In the genomic region with DNA sequence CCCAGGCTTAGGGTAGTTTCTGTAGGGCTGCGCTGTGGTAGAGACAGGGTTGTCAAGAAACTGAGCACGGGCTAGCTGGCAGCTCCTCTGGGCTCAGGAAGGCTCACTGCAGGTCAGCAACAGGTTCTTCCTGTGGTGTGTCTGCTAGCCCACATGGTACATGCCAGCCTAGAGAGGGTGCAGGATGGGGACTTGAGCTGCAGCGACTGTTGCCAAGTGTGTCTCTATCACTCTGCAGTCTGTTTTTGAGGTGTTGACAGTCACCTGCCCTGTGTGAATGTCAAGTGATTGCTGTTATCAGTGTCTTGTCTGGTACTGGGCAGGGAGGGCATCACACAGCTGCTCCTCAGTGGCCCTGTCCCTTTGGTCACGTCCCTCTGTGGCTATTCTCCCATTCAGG, we compare ENCODE assay signal across 29 mouse cellular contexts. TPM values are rescaled to one million over a fixed set of nuclear protein-coding genes. Genes with fewer than 3 reads are reported as not detected.
DNase-seq lines count a peak whose midpoint lies in the region; ATAC-seq and TF ChIP-seq lines count a peak whose summit lies in the region.
"Had no signal": no experiment of that assay in that cellular context is flagged by ENCODE, and none has a peak within 500 bp of the region (broad histone marks: within the 10 kb centered on the region; RNA-seq: fewer than 3 reads in every experiment).

No protein-coding gene starts in this region.

- no peak for ATAC-seq in hindbrain, embryonic 13.5 days (ENCODE audit: low FRiP score)
- ATAC-seq: forebrain, postnatal 0 days; hindbrain, embryonic 16.5 days; intestine, embryonic 16.5 days; lung, postnatal 0 days; Patski had no signal

- peaks cover 52% of the 10 kb centered on the region for H3K4me1 ChIP-seq in hindbrain, embryonic 10.5 days (replicated peaks)
- peaks cover 54% of the 10 kb centered on the region for H3K4me1 ChIP-seq in hindbrain, embryonic 13.5 days (replicated peaks)
- peaks cover 15% of the 10 kb centered on the region; the same call in 1 of the 2 replicates for H3K4me1 ChIP-seq in spleen, adult 2 months (ENCODE audit: control insufficient read depth, insufficient read depth, insufficient read length)

- TF ChIP-seq POLR2A in spleen, adult 2 months (IDR thresholded peaks at IDR 0.05; ENCODE audit: low read depth, low read length): no peak

- no peaks in the 10 kb centered on the region for H3K36me3 ChIP-seq in hindbrain, embryonic 10.5 days
- H3K36me3 ChIP-seq in hindbrain, embryonic 13.5 days: no peaks in the 10 kb centered on the region
- H3K36me3 ChIP-seq in spleen, adult 2 months (ENCODE audit: control insufficient read depth, insufficient read depth, low read length): no peaks in the 10 kb centered on the region
- H3K36me3 ChIP-seq: forebrain, embryonic 12.5 days; neural tube, embryonic 13.5 days had no signal

- peak overlapping the region; percentile 23; the same call in 1 of the 2 replicates for H3K27ac ChIP-seq in hindbrain, embryonic 10.5 days
- no peak overlapping the region for H3K27ac ChIP-seq in hindbrain, embryonic 13.5 days
- H3K27ac ChIP-seq in spleen, adult 2 months (ENCODE audit: insufficient read depth, low read length): peak overlapping the region; percentile 45; the same call in 1 of the 2 replicates
- H3K27ac ChIP-seq: forebrain, embryonic 12.5 days; neural tube, embryonic 13.5 days had no signal

- H3K9ac ChIP-seq in hindbrain, embryonic 13.5 days: no peak overlapping the region
- H3K9ac ChIP-seq: forebrain, embryonic 12.5 days; forebrain, postnatal 0 days; neural tube, embryonic 13.5 days had no signal

- 83% methylated on average over 4 of the region's 4 CpGs for WGBS in hindbrain, embryonic 10.5 days
- 83% methylated on average over 4 of the region's 4 CpGs for WGBS in hindbrain, embryonic 13.5 days
- 36% methylated on average over 4 of the region's 4 CpGs for WGBS in spleen, adult 2 months

- no peak overlapping the region for H3K4me2 ChIP-seq in hindbrain, embryonic 13.5 days
- H3K4me2 ChIP-seq: forebrain, embryonic 12.5 days; midbrain, embryonic 11.5 days; neural tube, embryonic 13.5 days had no signal

- TF ChIP-seq CTCF in spleen, adult 2 months (IDR thresholded peaks at IDR 0.05; ENCODE audit: extremely low read depth, insufficient read depth, insufficient read length, insufficient replicate concordance): no peak

- no peak overlapping the region for H3K4me3 ChIP-seq in hindbrain, embryonic 10.5 days
- no peak overlapping the region for H3K4me3 ChIP-seq in hindbrain, embryonic 13.5 days
- H3K4me3 ChIP-seq in spleen, adult 2 months (ENCODE audit: extremely low read depth, insufficient read depth, insufficient read length): no peak overlapping the region
- H3K4me3 ChIP-seq: erythroblast, embryonic 14.5 days; forebrain, embryonic 12.5 days; myocyte; neural tube, embryonic 13.5 days had no signal

- H3K27me3 ChIP-seq in hindbrain, embryonic 10.5 days (ENCODE audit: insufficient read depth, poor library complexity, severe bottlenecking): no peaks in the 10 kb centered on the region
- no peaks in the 10 kb centered on the region for H3K27me3 ChIP-seq in hindbrain, embryonic 13.5 days
- H3K27me3 ChIP-seq in spleen, adult 2 months (ENCODE audit: control insufficient read depth, insufficient read depth, low read length): no peaks in the 10 kb centered on the region
- H3K27me3 ChIP-seq: neural tube, embryonic 13.5 days; Patski had no signal

- no peaks in the 10 kb centered on the region for H3K9me3 ChIP-seq in hindbrain, embryonic 10.5 days
- no peaks in the 10 kb centered on the region for H3K9me3 ChIP-seq in hindbrain, embryonic 13.5 days
- H3K9me3 ChIP-seq: forebrain, embryonic 12.5 days; neural tube, embryonic 13.5 days had no signal

- no peak for DNase-seq in hindbrain, embryonic 10.5 days (ENCODE audit: low spot score)
- DNase-seq in spleen, adult 2 months (ENCODE audit: low read depth in 1 of 2, low spot score in 2 of 2): no peak
- DNase-seq in spleen, postnatal 14 days (ENCODE audit: low spot score in 2 of 2): no peak
- DNase-seq in induced T-regulatory cell, adult 2 months (ENCODE audit: low read depth): peak; percentile 64
- DNase-seq in adrenal gland, adult (ENCODE audit: inconsistent age in 2 of 2, low spot score in 1 of 2): no peak
- DNase-seq in cerebellum, postnatal 14 days: no peak
- DNase-seq: adrenal gland, adult 2 months; adrenal gland, postnatal 36 days; B cell, adult 2 months; cerebellum, adult 18-20 months; cerebellum, postnatal 10 days; forebrain, postnatal 0 days; kidney, adult 9 months; kidney, postnatal 10 days; layer of hippocampus, postnatal 36 days; left cerebral cortex, postnatal 4 days; liver; lung, adult 18-20 months; thymus, adult 18-20 months had no signal

RNA-seq across cellular contexts. Expression of a gene that starts 52.8 kb away (rescaled TPM):
- 10.0 and 10.3 TPM in 2 replicates for polyA plus RNA-seq in hindbrain, embryonic 10.5 days (2016; fragmentation: Nextera tagmentation; extraction: Ambion mirVana)
- polyA plus RNA-seq in hindbrain, embryonic 13.5 days (2015; fragmentation: Nextera tagmentation; extraction: Ambion mirVana): 4.6 and 4.7 TPM in 2 replicates
- 40.6 and 44.9 TPM in 2 replicates for polyA plus RNA-seq in spleen, adult 2 months (2012; rRNA removed)
